Mouse (Mus musculus): Measurements from ENCODE around the gene Cd86.

Gene Cd86

GRCm38 (mm10) chr16:36655910-36656309 is 10.0 kb downstream of the Cd86 start:
- no peak for DNase-seq (ENCODE audit: low spot score)

DNA sequence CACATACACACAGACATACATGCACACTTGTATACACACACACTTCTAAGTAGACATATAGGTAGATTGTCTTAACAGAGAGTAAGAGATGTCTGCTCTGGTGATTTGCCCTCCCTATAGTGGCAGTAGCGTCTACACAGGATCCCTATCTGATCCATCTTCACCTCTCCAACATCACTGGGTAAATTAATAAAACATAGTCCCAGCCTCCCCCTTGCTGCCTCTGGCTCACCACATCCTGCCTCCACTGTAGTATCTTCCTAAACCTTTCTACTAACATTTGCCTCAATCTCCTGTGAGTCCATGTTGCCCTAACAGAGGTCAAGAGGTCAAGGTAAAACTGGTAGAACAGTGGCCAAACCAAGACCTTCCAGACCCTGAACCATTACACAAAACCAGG is 10.7 kb downstream of the Cd86 start:
- no peak for DNase-seq (ENCODE audit: low spot score)

GRCm38 (mm10) chr16:36651174-36651766 is 14.6 kb downstream of the Cd86 start:
- no peak for DNase-seq (ENCODE audit: low spot score)

GRCm38 (mm10) chr16:36650511-36650910 is 15.4 kb downstream of the Cd86 start:
- no peak for DNase-seq (ENCODE audit: low spot score)

GRCm38 (mm10) chr16:36649304-36649703 is 16.6 kb downstream of the Cd86 start:
- no peak for DNase-seq (ENCODE audit: low spot score)

DNA sequence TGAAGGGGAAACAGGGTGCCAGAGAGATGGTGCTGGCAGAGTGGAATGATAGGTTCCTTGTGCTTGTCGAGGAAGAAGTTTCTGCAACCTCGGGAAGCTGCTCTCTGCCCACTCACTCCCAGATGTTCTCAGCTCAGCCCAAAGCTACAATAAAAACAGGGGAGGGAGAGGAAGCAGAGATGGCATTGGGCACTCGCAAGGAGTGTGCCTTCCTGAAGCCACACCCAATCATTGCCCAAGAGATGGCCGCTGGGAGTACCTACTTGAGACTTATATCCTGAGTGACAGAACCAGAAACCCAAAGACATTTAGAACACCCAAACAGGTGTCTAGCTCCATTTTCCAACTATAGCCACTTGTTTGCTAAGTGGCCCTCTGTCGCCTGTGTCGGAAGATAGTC is 20.8 kb downstream of the Cd86 start:
- no peak for DNase-seq (ENCODE audit: low spot score)

DNA sequence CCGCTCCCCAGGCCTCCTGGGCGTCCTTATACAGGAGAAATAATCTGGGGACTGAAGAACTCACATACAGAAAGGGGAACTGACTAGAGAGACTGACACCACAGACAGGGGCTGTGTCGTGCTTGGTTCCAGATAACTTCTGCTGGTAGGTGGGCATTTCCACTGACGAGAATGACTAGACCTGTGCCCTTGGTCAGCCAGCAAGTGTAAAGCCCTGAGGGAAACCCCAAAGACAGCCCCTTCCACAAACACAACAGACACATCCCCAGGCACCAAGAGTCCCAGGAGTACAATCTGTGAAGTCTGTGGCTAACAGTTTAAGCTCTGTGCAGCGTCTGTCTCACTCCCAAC is 23.2 kb downstream of the Cd86 start:
- DNase-seq (ENCODE audit: low spot score): no peak

DNA sequence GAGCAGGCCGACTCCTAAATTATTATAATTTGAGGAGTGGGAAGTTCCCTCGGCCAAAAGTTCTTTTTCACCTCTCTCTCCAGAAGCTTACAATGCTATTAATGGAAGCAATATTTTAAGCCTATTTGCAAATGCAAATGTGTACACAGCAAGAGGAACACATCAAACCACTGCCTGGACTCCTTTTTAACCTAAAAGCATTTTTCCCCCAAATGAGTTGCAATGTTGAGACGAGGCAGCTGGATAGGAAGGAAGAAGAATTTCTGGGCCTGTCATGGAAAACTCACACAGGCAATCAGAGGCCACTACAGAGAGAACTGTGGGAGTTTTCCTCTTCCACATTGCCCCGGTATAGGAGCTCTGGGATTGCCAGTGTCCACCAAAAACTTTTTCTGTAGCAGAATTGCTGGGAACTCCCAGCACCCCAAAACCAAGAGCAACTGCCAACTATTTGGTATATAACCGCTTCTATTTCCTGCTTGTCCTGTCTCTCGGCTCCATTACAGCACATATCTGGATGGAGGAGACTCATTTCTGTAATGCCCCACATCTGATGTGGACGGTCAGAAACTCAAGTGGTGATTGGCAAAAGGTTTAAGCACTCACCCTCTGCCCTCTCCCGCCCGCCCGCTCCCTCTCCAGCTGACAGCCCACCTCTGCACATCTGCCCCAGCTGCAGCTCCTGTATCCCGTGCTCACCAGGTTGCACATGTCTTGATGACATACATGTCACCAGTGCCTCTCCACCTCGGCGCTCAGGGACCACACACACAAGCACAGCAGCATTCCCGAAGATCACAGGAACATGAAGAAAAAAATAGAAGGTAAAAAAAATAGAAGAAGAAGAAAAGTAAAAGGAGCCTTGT is 23.8 kb downstream of the Cd86 start:
- no peak for DNase-seq (ENCODE audit: low spot score)

- no peak for DNase-seq (ENCODE audit: low spot score)
These were observed 24.9 kb downstream of the Cd86 start for GRCm38 (mm10) chr16:36640993-36641392.

DNA sequence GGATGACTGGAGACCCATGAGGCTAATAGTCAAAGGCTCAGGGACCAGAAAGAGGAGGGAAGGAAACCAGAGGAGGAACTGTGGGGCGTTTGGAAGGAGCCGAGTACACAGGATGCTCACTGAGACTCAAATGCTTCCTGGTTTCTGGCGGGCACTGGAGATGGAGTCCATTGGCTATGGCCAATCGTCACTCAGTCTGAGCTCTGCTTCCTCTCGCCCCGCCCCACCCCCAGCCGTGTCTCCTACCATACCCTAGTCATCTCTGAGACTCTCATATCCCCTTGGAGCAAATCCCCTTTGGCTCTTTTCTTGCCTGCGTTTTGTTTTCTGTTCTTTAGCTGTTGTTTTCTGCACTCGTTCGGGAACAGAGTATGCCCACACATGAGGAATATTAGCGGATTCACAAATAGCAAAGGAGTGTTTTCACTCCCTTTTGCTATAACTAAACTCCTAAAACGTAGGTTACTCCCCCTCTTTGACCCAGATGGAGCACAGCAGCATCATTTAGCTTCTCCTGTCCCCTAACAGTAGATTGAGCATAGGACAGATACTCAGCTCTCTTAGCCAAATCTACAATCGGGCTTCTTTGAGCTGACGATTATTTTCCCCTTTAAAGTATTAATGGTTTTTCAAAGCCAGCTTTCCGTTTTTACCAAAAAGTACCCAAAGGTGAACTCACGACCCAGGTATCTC is 25.9 kb downstream of the Cd86 start:
- DNase-seq (ENCODE audit: low spot score): no peak

- DNase-seq (ENCODE audit: low spot score): no peak
These were observed 29.1 kb downstream of the Cd86 start for GRCm38 (mm10) chr16:36636800-36637199.

DNA sequence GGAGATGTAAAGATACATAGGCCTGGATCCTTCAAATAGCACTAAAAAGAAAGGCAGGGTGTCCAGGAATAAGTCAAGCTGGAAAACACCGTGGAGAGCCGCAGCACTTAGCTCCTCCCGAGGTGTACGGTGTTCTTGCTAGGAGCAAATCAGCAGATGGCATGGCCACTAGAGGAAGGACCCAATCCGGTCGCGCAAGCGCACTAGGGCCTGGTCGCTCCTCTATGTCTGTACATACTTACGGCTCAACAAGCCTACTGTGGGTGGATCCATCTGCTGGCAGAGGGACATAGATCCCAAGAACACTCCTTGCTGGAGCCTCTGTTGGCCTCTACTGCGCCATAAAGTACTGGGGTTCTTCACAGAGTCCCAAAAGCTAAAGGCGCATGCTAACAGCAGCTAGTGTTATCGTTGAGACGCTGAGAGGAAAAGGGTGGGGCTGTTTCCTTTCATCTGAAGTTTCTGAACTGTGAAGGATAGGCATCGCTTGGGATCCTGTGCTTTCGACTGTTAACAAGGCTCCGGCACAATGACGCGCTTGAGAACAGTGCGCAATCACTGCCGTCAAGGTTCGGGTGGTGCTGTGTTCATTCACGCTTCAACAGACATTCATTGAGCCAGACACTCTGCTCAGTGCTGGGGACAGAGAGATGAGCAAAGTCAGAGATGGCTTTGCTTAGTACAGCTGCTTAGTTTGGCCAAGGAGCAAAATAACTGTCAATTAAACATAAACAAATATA is 30.7 kb downstream of the Cd86 start:
- DNase-seq (ENCODE audit: low spot score): no peak

DNA sequence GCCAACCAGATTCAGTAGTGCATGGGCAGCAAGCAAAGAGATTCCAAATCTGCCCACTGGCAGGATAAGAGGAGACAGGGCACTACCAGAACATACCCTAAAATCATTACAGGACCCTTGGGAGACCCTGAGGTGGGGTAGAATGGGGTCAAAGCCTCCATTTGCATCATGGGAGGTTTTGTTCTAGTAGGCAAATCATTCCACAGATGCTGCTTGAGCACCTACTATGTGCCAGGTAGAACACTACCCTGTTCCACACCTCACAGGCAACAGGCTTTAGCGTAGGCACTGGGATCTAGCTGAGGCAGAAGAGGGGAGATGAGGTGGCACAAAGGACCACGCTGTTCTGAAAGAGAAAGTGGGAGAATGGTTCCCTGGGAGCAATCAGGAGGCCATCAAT is 31.5 kb downstream of the Cd86 start:
- no peak for DNase-seq (ENCODE audit: low spot score)

- no peak for DNase-seq (ENCODE audit: low spot score)
These were observed 33.7 kb downstream of the Cd86 start for GRCm38 (mm10) chr16:36632229-36632628.

- DNase-seq (ENCODE audit: low spot score): no peak
These were observed 34.3 kb downstream of the Cd86 start for GRCm38 (mm10) chr16:36631607-36632006.

- no peak for DNase-seq (ENCODE audit: low spot score)
These were observed 38.1 kb downstream of the Cd86 start for GRCm38 (mm10) chr16:36627740-36628139.

DNA sequence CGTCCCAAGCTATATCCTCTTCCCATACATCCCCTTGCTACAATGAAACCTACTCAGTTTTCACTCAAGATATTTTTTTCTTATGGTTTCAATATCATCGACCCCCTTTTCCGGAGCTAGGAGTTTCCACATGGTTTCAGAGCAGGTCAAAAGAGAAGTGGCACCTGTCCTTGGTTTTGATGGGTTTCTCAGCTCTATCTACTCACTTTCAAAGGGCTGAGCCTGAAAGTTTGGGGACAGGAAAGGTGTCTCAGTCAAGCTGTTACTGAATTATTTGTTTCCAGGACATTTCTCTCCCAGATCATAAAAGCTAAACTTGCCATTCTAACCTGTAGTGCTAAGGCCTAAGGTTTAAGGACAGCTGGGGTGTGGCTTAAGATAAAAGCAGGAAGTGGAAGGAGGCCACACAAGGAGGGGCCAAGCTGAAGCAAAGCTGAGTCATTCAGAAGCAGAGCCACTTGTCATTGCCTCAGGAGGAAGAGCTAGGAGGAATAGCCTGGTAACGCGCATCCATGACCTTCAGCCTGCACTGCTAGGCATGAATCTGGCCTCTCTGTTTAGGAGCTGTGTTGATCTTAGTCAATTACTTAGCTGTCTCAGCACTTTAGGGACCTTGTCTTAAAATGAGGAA is 39.2 kb downstream of the Cd86 start:
- no peak for DNase-seq (ENCODE audit: low spot score)

DNA sequence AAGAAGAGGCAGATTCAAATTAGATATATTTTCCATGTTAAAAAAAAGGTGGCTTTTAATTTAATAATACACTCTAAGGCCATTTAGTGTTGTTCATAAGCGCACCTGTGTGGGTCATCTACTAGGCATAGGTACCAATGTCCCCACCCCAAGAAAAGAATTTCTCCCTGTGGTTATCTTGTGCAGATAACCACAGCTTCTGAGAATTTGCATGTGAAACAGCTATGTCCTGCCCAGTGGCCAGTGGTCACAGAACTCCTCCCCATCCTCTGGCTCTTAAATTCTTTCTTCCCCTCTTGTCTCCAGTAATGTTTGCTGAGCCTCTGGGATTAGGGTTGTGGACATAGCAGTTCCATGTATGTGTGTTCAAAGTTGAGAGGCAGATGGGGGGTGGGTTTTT is 40.0 kb downstream of the Cd86 start:
- no peak for DNase-seq (ENCODE audit: low spot score)

DNA sequence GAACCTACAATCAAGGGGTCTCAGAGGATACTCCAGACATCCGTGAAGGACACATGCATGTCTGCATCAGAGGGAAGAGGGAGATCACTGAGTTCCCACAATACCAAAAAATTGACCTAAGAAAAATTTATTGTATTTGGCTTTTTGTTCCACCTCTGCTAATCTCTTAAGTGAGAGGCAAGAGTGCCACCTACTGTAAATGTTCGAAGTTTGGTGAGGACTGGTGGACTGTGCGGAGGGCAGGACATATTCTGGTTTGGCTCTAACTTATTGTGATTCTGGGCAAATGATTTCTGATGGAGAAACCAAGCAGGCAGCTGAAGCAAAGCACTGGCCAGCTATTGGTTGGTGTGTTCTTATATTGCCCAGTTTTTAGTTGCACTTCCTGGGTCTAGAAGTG is 43.6 kb downstream of the Cd86 start:
- no peak for DNase-seq (ENCODE audit: low spot score)

- DNase-seq (ENCODE audit: low spot score): no peak
These were observed 44.8 kb downstream of the Cd86 start for GRCm38 (mm10) chr16:36621108-36621507.

GRCm38 (mm10) chr16:36613701-36614100 is 52.2 kb downstream of the Cd86 start:
- DNase-seq (ENCODE audit: low spot score): no peak

DNA sequence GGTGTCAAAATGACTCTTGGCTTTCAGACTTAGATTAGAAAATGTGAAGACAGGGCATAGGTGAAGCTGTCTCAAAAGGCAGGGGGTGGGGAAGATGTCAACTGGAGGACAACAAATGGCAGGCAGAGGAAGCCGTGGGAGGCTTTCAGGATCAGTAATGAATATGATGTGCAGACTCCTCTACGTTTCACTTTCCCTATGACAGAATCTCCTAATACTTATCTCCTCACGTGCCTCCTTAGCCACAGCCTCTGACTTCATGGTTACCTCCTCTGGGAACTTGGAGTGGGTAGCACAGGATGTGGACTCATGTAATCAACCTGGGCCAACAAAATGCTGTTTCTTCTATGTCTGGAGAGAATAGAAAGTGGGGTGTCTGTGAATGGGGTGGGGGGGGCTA is 63.2 kb downstream of the Cd86 start:
- DNase-seq (ENCODE audit: low spot score): no peak

All from MN1 (cell line).